Mouse (Mus musculus): ENCODE results near the gene Wdr5. TPM values are rescaled to one million over a fixed set of nuclear protein-coding genes. Genes with fewer than 3 reads are reported as not detected.

Gene Wdr5
- 37.1 and 42.5 TPM in 2 replicates for polyA plus RNA-seq (2014; fragmentation: Nextera tagmentation; extraction: Ambion mirVana)

- peaks cover 21% of the 10 kb centered on the region for H3K4me1 ChIP-seq (ENCODE audit: control insufficient read depth, insufficient read depth, low read length)
- peak within 1 kb of the TSS; percentile 98 for H3K4me2 ChIP-seq (ENCODE audit: low read depth, low read length)
- H3K9me3 ChIP-seq (ENCODE audit: control insufficient read depth, low read length), result no peaks in the 10 kb centered on the region
- under 1% methylated on average over 57 of the region's 57 CpGs for WGBS
- H3K27me3 ChIP-seq (ENCODE audit: control insufficient read depth, insufficient read depth, low read length), result no peaks in the 10 kb centered on the region
- peak; percentile 94 for ATAC-seq (ENCODE audit: low read depth)
- H3K27ac ChIP-seq (ENCODE audit: low read depth, low read length), result peak within 1 kb of the TSS; percentile 83
- H3K36me3 ChIP-seq (ENCODE audit: control insufficient read depth, insufficient read depth, low read length), result peaks cover 9% of the 10 kb centered on the region
- peak within 1 kb of the TSS; percentile 88 for H3K9ac ChIP-seq (replicated peaks; ENCODE audit: low read depth, low read length)
- peak within 1 kb of the TSS; percentile 98 for H3K4me3 ChIP-seq (ENCODE audit: low read depth, low read length)
These were observed at the start of gene Wdr5 for GRCm38 (mm10) chr2:27514639-27515328. TSS of gene Wdr5 (plus strand) at chr2:27515157.

GRCm38 (mm10) chr2:27469292-27469990 lies 45.5 kb upstream of the Wdr5 start:
- no peak overlapping the region for H3K9ac ChIP-seq (replicated peaks; ENCODE audit: low read depth, low read length)
- no peak overlapping the region for H3K4me2 ChIP-seq (ENCODE audit: low read depth, low read length)
- WGBS, result 88% methylated on average over 4 of the region's 4 CpGs
- no peaks in the 10 kb centered on the region for H3K27me3 ChIP-seq (ENCODE audit: control insufficient read depth, insufficient read depth, low read length)
- H3K36me3 ChIP-seq (ENCODE audit: control insufficient read depth, insufficient read depth, low read length), result no peaks in the 10 kb centered on the region
- no peaks in the 10 kb centered on the region for H3K9me3 ChIP-seq (ENCODE audit: control insufficient read depth, low read length)
- no peak for ATAC-seq (ENCODE audit: low read depth)
- H3K4me1 ChIP-seq (ENCODE audit: control insufficient read depth, insufficient read depth, low read length), result peaks cover 31% of the 10 kb centered on the region
- H3K27ac ChIP-seq (ENCODE audit: low read depth, low read length), result no peak overlapping the region
- H3K4me3 ChIP-seq (ENCODE audit: low read depth, low read length), result no peak overlapping the region

GRCm38 (mm10) chr2:27469991-27470355 lies 45.0 kb upstream of the Wdr5 start:
- no peak for ATAC-seq (ENCODE audit: low read depth)
- no peaks in the 10 kb centered on the region for H3K36me3 ChIP-seq (ENCODE audit: control insufficient read depth, insufficient read depth, low read length)
- H3K9me3 ChIP-seq (ENCODE audit: control insufficient read depth, low read length), result no peaks in the 10 kb centered on the region
- no peak overlapping the region for H3K4me3 ChIP-seq (ENCODE audit: low read depth, low read length)
- H3K4me1 ChIP-seq (ENCODE audit: control insufficient read depth, insufficient read depth, low read length), result peaks cover 31% of the 10 kb centered on the region
- no peak overlapping the region for H3K27ac ChIP-seq (ENCODE audit: low read depth, low read length)
- no peak overlapping the region for H3K9ac ChIP-seq (replicated peaks; ENCODE audit: low read depth, low read length)
- no peaks in the 10 kb centered on the region for H3K27me3 ChIP-seq (ENCODE audit: control insufficient read depth, insufficient read depth, low read length)
- WGBS, result 68% methylated on average over 3 of the region's 3 CpGs
- no peak overlapping the region for H3K4me2 ChIP-seq (ENCODE audit: low read depth, low read length)

- H3K9me3 ChIP-seq (ENCODE audit: control insufficient read depth, low read length), result no peaks in the 10 kb centered on the region
- no peak overlapping the region for H3K9ac ChIP-seq (replicated peaks; ENCODE audit: low read depth, low read length)
- ATAC-seq (ENCODE audit: low read depth), result no peak
- no peak overlapping the region for H3K4me3 ChIP-seq (ENCODE audit: low read depth, low read length)
- WGBS, result 89% methylated on average over 2 of the region's 2 CpGs
- no peaks in the 10 kb centered on the region for H3K36me3 ChIP-seq (ENCODE audit: control insufficient read depth, insufficient read depth, low read length)
- no peaks in the 10 kb centered on the region for H3K27me3 ChIP-seq (ENCODE audit: control insufficient read depth, insufficient read depth, low read length)
- no peak overlapping the region for H3K4me2 ChIP-seq (ENCODE audit: low read depth, low read length)
- no peak overlapping the region for H3K27ac ChIP-seq (ENCODE audit: low read depth, low read length)
- H3K4me1 ChIP-seq (ENCODE audit: control insufficient read depth, insufficient read depth, low read length), result peaks cover 31% of the 10 kb centered on the region
These were observed 44.4 kb upstream of the Wdr5 start for GRCm38 (mm10) chr2:27470535-27470934.

GRCm38 (mm10) chr2:27471170-27471584 lies 43.8 kb upstream of the Wdr5 start:
- no peak for ATAC-seq (ENCODE audit: low read depth)
- no peak overlapping the region for H3K4me3 ChIP-seq (ENCODE audit: low read depth, low read length)
- H3K9ac ChIP-seq (replicated peaks; ENCODE audit: low read depth, low read length), result no peak overlapping the region
- H3K9me3 ChIP-seq (ENCODE audit: control insufficient read depth, low read length), result no peaks in the 10 kb centered on the region
- H3K27me3 ChIP-seq (ENCODE audit: control insufficient read depth, insufficient read depth, low read length), result no peaks in the 10 kb centered on the region
- H3K36me3 ChIP-seq (ENCODE audit: control insufficient read depth, insufficient read depth, low read length), result no peaks in the 10 kb centered on the region
- no peak overlapping the region for H3K27ac ChIP-seq (ENCODE audit: low read depth, low read length)
- no peak overlapping the region for H3K4me2 ChIP-seq (ENCODE audit: low read depth, low read length)
- H3K4me1 ChIP-seq (ENCODE audit: control insufficient read depth, insufficient read depth, low read length), result peaks cover 31% of the 10 kb centered on the region

- H3K4me2 ChIP-seq (ENCODE audit: low read depth, low read length), result peak overlapping the region; percentile 99
- H3K9ac ChIP-seq (replicated peaks; ENCODE audit: low read depth, low read length), result 0 out of 2 replicates have a peak overlapping the region, but pooled peaks have one; percentile 95
- H3K4me3 ChIP-seq (ENCODE audit: low read depth, low read length), result peak overlapping the region; percentile 98; the same call in 1 of the 2 replicates
- no peak for ATAC-seq (ENCODE audit: low read depth)
- 69% methylated on average over 7 of the region's 7 CpGs for WGBS
- no peaks in the 10 kb centered on the region for H3K36me3 ChIP-seq (ENCODE audit: control insufficient read depth, insufficient read depth, low read length)
- no peaks in the 10 kb centered on the region for H3K27me3 ChIP-seq (ENCODE audit: control insufficient read depth, insufficient read depth, low read length)
- H3K27ac ChIP-seq (ENCODE audit: low read depth, low read length), result no peak overlapping the region
- H3K9me3 ChIP-seq (ENCODE audit: control insufficient read depth, low read length), result no peaks in the 10 kb centered on the region
- peaks cover 31% of the 10 kb centered on the region for H3K4me1 ChIP-seq (ENCODE audit: control insufficient read depth, insufficient read depth, low read length)
These were observed 41.7 kb upstream of the Wdr5 start for GRCm38 (mm10) chr2:27473061-27473765.

- H3K4me3 ChIP-seq (ENCODE audit: low read depth, low read length), result peak overlapping the region; percentile 98
- 22% methylated on average over 4 of the region's 4 CpGs for WGBS
- H3K27ac ChIP-seq (ENCODE audit: low read depth, low read length), result no peak overlapping the region
- H3K9ac ChIP-seq (replicated peaks; ENCODE audit: low read depth, low read length), result peak overlapping the region; percentile 95
- no peak for ATAC-seq (ENCODE audit: low read depth)
- H3K4me1 ChIP-seq (ENCODE audit: control insufficient read depth, insufficient read depth, low read length), result peaks cover 31% of the 10 kb centered on the region
- H3K9me3 ChIP-seq (ENCODE audit: control insufficient read depth, low read length), result no peaks in the 10 kb centered on the region
- H3K4me2 ChIP-seq (ENCODE audit: low read depth, low read length), result peak overlapping the region; percentile 99
- no peaks in the 10 kb centered on the region for H3K36me3 ChIP-seq (ENCODE audit: control insufficient read depth, insufficient read depth, low read length)
- no peaks in the 10 kb centered on the region for H3K27me3 ChIP-seq (ENCODE audit: control insufficient read depth, insufficient read depth, low read length)
These were observed 41.0 kb upstream of the Wdr5 start for GRCm38 (mm10) chr2:27473911-27474310.

- Histone ChIP-seq H3K27ac (ENCODE audit: low read depth, low read length) (peak overlapping the region; percentile 95), H3K9me3 (ENCODE audit: control insufficient read depth, low read length) (no peaks in the 10 kb centered on the region), H3K4me1 (ENCODE audit: control insufficient read depth, insufficient read depth, low read length) (peaks cover 31% of the 10 kb centered on the region), H3K4me3 (ENCODE audit: low read depth, low read length) (peak overlapping the region; percentile 98), H3K36me3 (ENCODE audit: control insufficient read depth, insufficient read depth, low read length) (no peaks in the 10 kb centered on the region), H3K9ac (replicated peaks; ENCODE audit: low read depth, low read length) (peak overlapping the region; percentile 95), H3K27me3 (ENCODE audit: control insufficient read depth, insufficient read depth, low read length) (no peaks in the 10 kb centered on the region), H3K4me2 (ENCODE audit: low read depth, low read length) (peak overlapping the region; percentile 99)
- WGBS, result under 1% methylated on average over 84 of the region's 84 CpGs
- peak; percentile 58 for ATAC-seq (ENCODE audit: low read depth)
These were observed 40.1 kb upstream of the Wdr5 start for GRCm38 (mm10) chr2:27474621-27475484.

Measured in neural tube, embryonic 14.5 days (tissue).